Mouse (Mus musculus) adrenal gland, postnatal 36 days (tissue): ENCODE results near the gene Chad. TPM values are rescaled to one million over a fixed set of nuclear protein-coding genes. Genes with fewer than 3 reads are reported as not detected.

ENCODE experiments used
- DNase-seq, 2 experiments: peaks; one replicate each; pipeline ENCODE4 v3.0.0; 2021; ENCODE audit warnings: mixed read lengths in 1 of 2
- long read RNA-seq, 2 experiments: library from polyadenylated mRNA; stranded (forward); transcript quantifications; one replicate each; pipeline ENCODE4 v2.0.0; 2021; ENCODE audit warnings: borderline sequencing depth in 2 of 2
- total RNA-seq, 2 experiments: library from RNA; stranded (reverse); gene quantifications; 2 replicates each; pipeline ENCODE4 v1.2.3; 2021

The Chad gene
- not detected for total RNA-seq
- long read RNA-seq, experiment 1: 0 reads
- long read RNA-seq, experiment 2: 0 reads

DNA sequence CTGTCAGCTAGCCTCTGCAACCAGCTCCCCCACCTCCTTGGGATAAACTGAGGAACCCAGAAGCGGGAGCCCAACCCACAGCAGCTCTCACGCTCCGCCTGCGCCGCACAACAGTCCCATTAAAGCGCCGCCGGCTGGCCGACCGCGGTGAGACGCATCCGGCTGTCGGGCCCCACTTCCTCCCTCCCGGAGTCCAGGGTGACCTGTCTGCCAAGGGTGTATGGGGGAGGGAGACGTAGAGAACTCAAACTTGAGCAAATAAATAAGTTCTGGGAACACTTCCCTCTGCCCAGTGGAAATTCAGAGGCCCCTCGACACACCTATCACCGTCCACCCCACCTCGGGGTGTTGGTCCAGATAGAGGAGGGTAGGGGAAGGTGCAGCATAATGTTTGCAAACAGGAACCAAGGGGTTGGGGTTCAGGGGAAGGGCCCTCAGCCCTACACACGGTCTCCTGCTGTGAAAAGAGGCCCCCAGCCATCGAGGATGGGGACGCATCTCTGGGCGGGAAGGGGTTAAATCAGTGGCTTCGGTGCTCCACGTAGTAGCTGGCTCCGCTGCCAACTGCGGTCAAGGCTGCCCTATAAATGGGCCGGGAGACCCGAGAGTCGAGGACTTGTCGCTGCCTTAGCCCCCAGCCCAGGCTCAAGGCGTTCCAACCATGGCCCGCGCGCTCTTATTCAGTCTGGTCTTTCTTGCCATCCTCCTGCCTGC, at the start of gene Chad:
Gene Chad (plus strand): TSS at position 611 of the 714 bp plus-strand sequence.
- peak; percentile 54 to 73 for DNase-seq

GRCm38 (mm10) chr11:94521219-94521843, 43.5 kb upstream of the Chad start, which contains the start of gene Mycbpap:
Mycbpap (minus strand) TSS chr11:94521742.
- peak; percentile 72 for DNase-seq

GRCm38 (mm10) chr11:94526171-94526879, 38.5 kb upstream of the Chad start:
- no peak for DNase-seq

DNA sequence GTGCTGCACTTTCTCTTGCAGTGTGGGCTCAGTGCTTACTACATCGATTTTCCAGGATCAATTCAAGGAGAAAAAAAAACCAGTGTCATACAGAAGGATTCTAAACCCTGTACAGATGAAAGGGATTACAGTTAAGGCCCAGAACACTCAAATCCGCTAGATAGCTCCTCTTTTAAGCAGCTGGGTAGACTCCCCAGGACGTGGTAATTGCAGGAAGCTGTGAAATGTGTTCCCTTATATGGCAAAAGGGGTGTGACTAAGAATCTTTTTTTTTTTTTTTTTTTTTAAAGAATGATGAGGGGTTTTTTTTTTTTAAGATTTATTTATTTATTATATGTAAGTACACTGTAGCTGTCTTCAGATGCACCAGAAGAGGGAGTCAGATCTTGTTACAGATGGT, 36.0 kb upstream of the Chad start:
- DNase-seq: no peak

- DNase-seq: no peak
Measured at GRCm38 (mm10) chr11:94533171-94533570, 31.7 kb upstream of the Chad start.

GRCm38 (mm10) chr11:94538733-94539292, 26.0 kb upstream of the Chad start:
- no peak for DNase-seq

GRCm38 (mm10) chr11:94539761-94540160, 25.1 kb upstream of the Chad start:
- DNase-seq: no peak

GRCm38 (mm10) chr11:94542400-94542799, 22.4 kb upstream of the Chad start:
- no peak for DNase-seq

DNA sequence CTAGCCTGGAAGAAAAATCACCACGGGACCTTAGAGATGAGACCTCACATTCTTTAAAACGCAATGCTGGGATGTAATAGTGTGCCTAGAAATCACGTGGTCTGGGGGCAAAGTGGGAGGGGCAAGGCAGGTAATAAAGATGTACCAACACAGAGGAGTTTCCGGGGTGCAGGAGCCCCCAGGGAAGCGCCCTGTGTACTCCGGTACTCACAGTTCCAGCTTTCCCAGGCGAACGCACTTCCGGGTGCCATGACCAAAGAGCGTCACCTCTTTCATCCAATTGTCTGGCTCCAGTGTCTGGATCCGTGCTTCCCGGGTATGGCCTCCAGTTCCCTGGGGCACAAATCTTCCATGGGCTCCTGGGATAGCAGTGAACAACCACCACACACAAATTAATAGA, 21.5 kb upstream of the Chad start:
- no peak for DNase-seq

GRCm38 (mm10) chr11:94543932-94544331, 20.9 kb upstream of the Chad start:
- peak; percentile 97 for DNase-seq

GRCm38 (mm10) chr11:94544422-94544821, 20.4 kb upstream of the Chad start:
- peak in 1 of 2 experiments; percentile 35 for DNase-seq

GRCm38 (mm10) chr11:94546381-94546780, 18.5 kb upstream of the Chad start:
- no peak for DNase-seq

- no peak for DNase-seq
Measured at GRCm38 (mm10) chr11:94547271-94547670, 17.6 kb upstream of the Chad start.

GRCm38 (mm10) chr11:94548041-94548784, 16.6 kb upstream of the Chad start:
- DNase-seq: peak; percentile 70 to 79

- DNase-seq: peak; percentile 96
Measured at GRCm38 (mm10) chr11:94548888-94549690, 15.8 kb upstream of the Chad start, which contains the start of gene Rsad1. Rsad1 (minus strand) TSS chr11:94549255.

DNA sequence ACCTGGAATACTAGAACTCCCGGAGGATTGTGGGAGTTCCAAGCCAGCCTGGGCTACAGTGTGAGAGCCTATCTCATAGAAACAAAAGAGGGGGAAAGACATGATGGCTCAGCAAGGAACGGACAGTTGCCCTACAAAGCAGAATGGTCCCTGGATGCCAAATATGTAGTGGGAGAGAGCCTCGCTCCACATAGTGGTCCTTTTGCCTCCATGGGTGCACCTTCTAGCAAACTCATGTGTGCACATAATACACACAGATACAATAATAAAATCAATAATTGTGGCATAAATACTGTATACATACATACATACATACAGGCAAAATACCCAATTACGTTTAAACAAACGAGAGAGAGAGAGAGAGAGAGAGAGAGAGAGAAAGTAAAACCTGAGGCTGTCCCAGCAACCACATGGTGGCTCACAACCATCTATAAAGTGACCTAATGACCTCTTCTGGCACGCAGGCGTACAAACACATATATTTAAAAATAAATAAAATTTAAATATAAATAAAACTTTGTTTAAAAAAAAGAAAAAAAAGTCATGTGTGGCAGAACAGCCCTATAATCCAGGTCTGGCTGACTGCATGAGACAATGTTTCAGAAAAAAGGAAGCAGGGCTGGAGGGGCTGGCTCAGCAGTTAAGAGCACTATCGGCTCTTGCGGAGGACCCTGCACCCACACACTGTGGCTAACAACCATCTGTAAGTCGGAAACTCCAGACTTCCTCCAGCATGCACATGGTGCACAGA, 15.0 kb upstream of the Chad start:
- no peak for DNase-seq

- DNase-seq: no peak
Measured at GRCm38 (mm10) chr11:94550442-94550744, 14.5 kb upstream of the Chad start.

- no peak for DNase-seq
Measured at GRCm38 (mm10) chr11:94558226-94558625, 6.6 kb upstream of the Chad start.

DNA sequence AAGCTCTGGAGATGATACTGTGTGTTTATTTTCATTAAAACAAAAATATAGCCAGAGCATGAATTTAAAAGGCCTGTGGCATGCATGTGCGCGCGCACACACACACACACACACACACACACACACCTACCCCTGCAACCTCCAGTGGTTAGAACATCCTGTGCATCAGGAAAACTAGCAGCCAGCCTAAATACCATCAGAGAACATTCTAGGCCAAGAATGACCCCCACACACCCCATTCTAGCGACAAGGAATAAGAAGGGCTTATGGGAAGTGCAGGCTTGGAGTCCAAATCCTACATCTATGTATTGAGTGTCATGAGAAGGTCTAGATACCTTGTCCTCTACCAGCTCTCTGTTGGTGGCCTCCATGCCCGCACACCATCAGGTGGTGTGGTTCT, 1.5 kb upstream of the Chad start:
- DNase-seq: no peak

DNA sequence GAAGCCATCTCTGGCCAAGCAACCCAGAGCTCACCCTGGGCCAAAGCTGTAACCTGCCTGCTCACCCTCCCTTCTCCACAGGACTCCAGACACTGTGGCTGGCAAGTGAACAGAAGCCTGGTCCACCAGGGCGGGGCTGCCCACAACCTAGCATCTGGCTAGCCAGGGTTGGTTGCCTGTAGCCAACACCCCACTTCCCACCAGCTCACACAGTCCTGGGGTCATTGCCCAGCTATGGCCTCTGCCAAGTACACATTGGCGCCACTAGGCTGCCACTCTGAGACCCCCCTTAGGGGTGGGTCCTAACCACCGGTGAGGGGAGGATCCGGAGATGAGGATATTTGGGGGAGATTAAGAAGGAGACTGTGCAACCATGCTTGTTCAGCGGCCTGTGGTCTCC, 1.0 kb upstream of the Chad start:
- DNase-seq: no peak

DNA sequence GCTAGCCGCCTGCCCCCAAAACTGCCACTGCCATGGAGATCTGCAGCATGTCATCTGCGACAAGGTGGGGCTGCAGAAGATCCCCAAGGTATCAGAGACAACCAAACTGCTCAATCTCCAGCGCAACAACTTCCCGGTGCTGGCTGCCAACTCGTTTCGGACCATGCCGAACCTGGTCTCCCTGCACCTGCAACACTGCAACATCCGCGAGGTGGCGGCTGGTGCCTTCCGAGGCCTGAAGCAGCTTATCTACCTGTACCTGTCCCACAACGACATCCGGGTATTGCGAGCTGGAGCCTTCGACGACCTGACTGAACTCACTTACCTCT, 268 bp downstream of the Chad start:
- no peak for DNase-seq
